Mouse (Mus musculus) midbrain, postnatal 0 days (tissue): Measurements from ENCODE around the gene Hectd4. TPM values are rescaled to one million over a fixed set of nuclear protein-coding genes. Genes with fewer than 3 reads are reported as not detected.
"Not testable (repeated sequence)": the region's sequence is repeated elsewhere in the genome, so short reads cannot be mapped to it uniquely, and the experiment has no call there.

ENCODE experiments used
- ATAC-seq: fragments of 200-750 bp; cut with Nextera tagmentation; 2 replicates; pipeline ENCODE4 v1.8.0; 2017; ENCODE audit warnings: moderate number of reproducible peaks, mild to moderate bottlenecking, moderate TSS enrichment, moderate library complexity; ENCODE audit not compliant: low FRiP score
- DNase-seq: peaks from one replicate; pipeline ENCODE4 v3.0.0-alpha.2; 2015; ENCODE audit warnings: low spot score
- H3K27ac ChIP-seq: fragments of 300-500 bp; sonication (generic); 2 replicates; pipeline ENCODE4 v1.5.1; 2014; ENCODE audit warnings: low read depth, mild to moderate bottlenecking, low read length, mixed read lengths
- H3K27me3 ChIP-seq: fragments of 300-500 bp; sonication (generic); 2 replicates; pipeline ENCODE4 v1.6.1; 2014; ENCODE audit warnings: low read length, control low read depth, mixed read lengths; ENCODE audit not compliant: insufficient read depth
- H3K36me3 ChIP-seq: fragments of 300-500 bp; sonication (generic); 2 replicates; pipeline ENCODE4 v1.6.1; 2014; ENCODE audit warnings: low read length, control low read depth, mixed read lengths; ENCODE audit not compliant: insufficient read depth
- H3K4me1 ChIP-seq: fragments of 300-500 bp; sonication (generic); 2 replicates; pipeline ENCODE4 v1.6.1; 2014; ENCODE audit warnings: mild to moderate bottlenecking, control low read depth, antibody characterized with exemption, low read length, mixed read lengths; ENCODE audit not compliant: insufficient read depth
- H3K4me2 ChIP-seq: fragments of 300-500 bp; sonication (generic); 2 replicates; pipeline ENCODE4 v1.6.1; 2014; ENCODE audit warnings: low read depth, mild to moderate bottlenecking, low read length, mixed read lengths; ENCODE audit not compliant: poor library complexity, severe bottlenecking
- H3K4me3 ChIP-seq: fragments of 300-500 bp; sonication (generic); 2 replicates; pipeline ENCODE4 v1.5.1; 2014; ENCODE audit warnings: low read depth, mild to moderate bottlenecking, low read length, moderate library complexity
- H3K9ac ChIP-seq: fragments of 300-500 bp; sonication (generic); replicated peaks from 2 replicates; pipeline ENCODE4 v1.6.1; 2014; ENCODE audit warnings: mild to moderate bottlenecking, low read length, moderate library complexity, mixed read lengths; ENCODE audit not compliant: poor library complexity, severe bottlenecking
- H3K9me3 ChIP-seq: fragments of 300-500 bp; sonication (generic); 2 replicates; pipeline ENCODE4 v1.6.1; 2016; ENCODE audit warnings: low read length, control low read depth
- CTCF ChIP-seq: IDR thresholded peaks from 2 replicates; pipeline ENCODE4 v1.5.1; 2016; ENCODE audit warnings: antibody characterized with exemption, mild to moderate bottlenecking
- WGBS: fragments of 180-500 bp; shearing (Covaris S2); extraction: QIAGEN DNeasy Blood & Tissue Kit; methylation state at CpG from one replicate; pipeline ENCODE4 v1.1.7; 2014; 5-methylcytosine and 5-hydroxymethylcytosine counted together
- polyA plus RNA-seq: library from polyadenylated mRNA; unstranded; fragments of >200 nt; fragmentation: Nextera tagmentation; extraction: Ambion mirVana; gene quantifications from 2 replicates; pipeline ENCODE4 v1.2.1, GENCODE M21; 2015
- total RNA-seq: library from RNA; depleted of rRNA; stranded (reverse); fragments of >200 nt; gene quantifications from 2 replicates; pipeline ENCODE4 v1.2.3, GENCODE M21; 2014

The Hectd4 gene
- total and polyA plus RNA-seq, 2 experiments from 2014 or later: 17.9 to 141 TPM

DNA sequence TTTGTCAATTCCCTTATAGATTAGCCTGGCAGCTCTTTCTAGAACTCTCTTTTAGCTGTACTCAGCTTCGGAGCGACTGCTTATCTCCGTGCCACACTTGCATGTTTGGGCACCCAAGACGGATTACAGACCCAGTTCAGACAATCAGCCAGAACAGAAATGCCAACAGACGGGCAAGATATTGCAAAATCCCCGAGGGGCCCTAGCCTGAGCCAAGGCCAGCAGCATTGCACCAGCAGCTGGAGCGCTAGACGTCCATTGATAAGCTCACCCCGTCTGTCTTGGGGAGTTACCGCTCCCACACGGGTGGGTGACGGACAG lies 3.9 kb upstream of the Hectd4 start:
- DNase-seq (no peak), ATAC-seq (no peak)
- H3K27me3 ChIP-seq: no peaks in the 10 kb centered on the region
- no peak overlapping the region for H3K4me3 ChIP-seq
- TF ChIP-seq CTCF: no peak
- no peaks in the 10 kb centered on the region for H3K9me3 ChIP-seq
- no peak overlapping the region for H3K4me2 ChIP-seq
- WGBS: 63% methylated on average over 12 of the region's 12 CpGs
- no peak overlapping the region for H3K9ac ChIP-seq
- H3K27ac ChIP-seq: no peak overlapping the region
- peaks cover 3% of the 10 kb centered on the region; the same call in 1 of the 2 replicates for H3K36me3 ChIP-seq
- H3K4me1 ChIP-seq: no peaks in the 10 kb centered on the region

DNA sequence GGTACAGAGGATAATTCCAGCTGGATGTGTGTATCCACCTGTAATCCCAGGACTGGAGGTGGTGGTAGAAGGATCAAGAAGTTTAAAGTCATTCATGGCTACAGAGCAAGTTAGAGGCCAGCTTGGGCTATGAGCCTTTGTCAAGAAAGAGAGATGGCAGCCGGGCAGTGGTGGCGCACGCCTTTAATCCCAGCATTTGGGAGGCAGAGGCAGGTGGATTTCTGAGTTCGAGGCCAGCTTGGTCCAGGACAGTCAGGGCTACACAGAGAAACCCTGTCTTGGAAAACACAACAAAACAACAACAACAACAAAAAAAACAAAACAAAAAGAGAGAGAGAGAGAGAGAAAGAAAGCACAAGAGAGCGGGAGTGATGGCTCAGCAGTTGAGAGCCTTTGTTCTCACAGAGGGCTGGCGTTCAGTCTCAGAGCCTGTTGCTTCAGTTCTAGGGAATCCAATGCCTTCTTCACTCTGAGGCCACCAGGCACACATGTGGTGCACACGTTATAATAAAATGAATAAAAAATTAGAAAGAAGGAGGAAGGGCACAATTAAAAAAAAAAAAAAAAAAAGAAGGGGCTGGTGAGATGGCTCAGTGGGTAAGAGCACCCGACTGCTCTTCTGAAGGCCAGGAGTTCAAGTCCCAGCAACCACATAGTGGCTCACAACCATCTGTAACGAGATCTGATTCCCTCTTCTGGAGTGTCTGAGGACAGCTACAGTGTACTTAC lies 3.3 kb upstream of the Hectd4 start:
- not testable (repeated sequence) for H3K4me1 ChIP-seq, H3K4me2 ChIP-seq, H3K9ac ChIP-seq, H3K4me3 ChIP-seq, H3K27me3 ChIP-seq, DNase-seq, H3K9me3 ChIP-seq, H3K36me3 ChIP-seq, H3K27ac ChIP-seq, ATAC-seq
- 86% methylated on average over 9 of the region's 9 CpGs for WGBS

DNA sequence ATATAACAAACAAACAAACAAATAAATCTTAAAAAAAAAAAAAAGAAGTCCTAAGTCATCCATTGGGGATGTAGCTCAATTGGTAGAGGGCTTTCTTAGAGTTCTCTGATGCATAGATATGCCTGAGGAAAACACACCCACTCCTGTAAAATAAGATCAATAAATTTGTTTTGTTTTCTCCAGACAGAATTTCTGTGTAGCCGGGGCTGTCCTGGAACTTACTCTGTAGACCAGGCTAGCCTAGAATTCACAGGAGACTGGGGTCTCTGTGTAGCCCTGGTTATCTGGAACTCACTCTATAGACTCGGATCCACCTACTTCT lies 2.7 kb upstream of the Hectd4 start:
- no peak overlapping the region for H3K9ac ChIP-seq
- ATAC-seq: no peak
- H3K4me2 ChIP-seq: no peak overlapping the region
- DNase-seq: no peak
- no peak overlapping the region for H3K27ac ChIP-seq
- no peak overlapping the region for H3K4me3 ChIP-seq
- no peak for TF ChIP-seq CTCF
- no peaks in the 10 kb centered on the region for H3K27me3 ChIP-seq
- no peaks in the 10 kb centered on the region for H3K36me3 ChIP-seq
- no peaks in the 10 kb centered on the region for H3K9me3 ChIP-seq
- no peaks in the 10 kb centered on the region for H3K4me1 ChIP-seq
- 88% methylated on average over 2 of the region's 2 CpGs for WGBS

DNA sequence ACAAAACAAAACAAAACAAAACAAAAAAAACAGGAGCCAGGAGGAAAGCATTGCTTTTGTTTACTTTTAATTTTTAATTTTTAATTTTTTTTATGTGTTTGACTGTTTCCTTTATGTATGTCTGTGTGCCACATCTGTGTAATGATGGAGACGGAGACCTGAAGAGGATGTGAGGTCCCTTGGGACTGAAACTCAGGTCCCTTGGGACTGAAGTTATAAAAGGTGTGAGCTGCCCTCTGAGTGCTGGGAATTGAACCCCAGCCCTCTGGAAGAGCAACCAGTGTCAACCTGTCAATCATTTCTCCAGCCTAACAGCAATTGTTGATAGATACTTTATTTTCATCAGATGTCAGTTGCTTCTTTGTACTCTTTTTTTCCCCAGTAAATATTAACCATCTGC lies 829 bp upstream of the Hectd4 start:
- ATAC-seq (no peak), DNase-seq (no peak)
- no peaks in the 10 kb centered on the region for H3K4me1 ChIP-seq
- H3K36me3 ChIP-seq: no peaks in the 10 kb centered on the region
- H3K27ac ChIP-seq: no peak overlapping the region
- no peak for TF ChIP-seq CTCF
- H3K27me3 ChIP-seq: no peaks in the 10 kb centered on the region
- no peak overlapping the region for H3K9ac ChIP-seq
- H3K9me3 ChIP-seq: no peaks in the 10 kb centered on the region
- H3K4me2 ChIP-seq: no peak overlapping the region
- WGBS: 71% methylated on average over 1 of the region's 1 CpGs
- no peak overlapping the region for H3K4me3 ChIP-seq

DNA sequence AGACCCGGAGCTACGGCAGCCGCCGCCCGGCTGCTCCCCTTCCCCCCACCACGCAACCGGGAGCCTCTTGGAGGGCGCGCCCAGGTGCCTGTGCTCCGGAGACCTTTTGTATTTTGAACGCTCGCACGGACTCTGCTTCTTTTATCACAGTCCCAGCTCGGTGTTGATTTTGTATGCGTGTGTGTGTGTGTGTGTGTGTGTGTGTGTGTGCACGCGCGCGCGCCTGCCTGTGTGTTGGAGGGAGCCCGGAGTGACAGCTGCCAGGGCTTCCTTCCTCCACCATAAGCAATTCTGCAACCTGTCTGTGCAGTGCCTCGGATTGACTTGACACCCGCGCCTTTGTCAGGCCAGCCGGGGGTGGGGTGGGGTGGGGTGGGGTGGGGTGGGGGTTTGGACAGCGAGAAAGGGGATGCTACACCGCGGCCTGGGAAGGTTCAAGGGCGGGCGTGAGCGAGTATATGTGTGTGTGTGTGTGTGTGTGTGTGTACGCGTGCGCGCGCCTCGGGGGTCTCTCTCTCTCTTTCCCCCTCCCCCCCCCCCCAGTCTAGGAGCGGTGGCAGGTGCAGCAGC lies 798 bp downstream of the Hectd4 start:
- Histone ChIP-seq H3K4me3 (peak overlapping the region; percentile 94), H3K4me1 (no peaks in the 10 kb centered on the region), H3K36me3 (no peaks in the 10 kb centered on the region), H3K27ac (peak overlapping the region; percentile 96), H3K9me3 (no peaks in the 10 kb centered on the region), H3K4me2 (peak overlapping the region; percentile 75), H3K27me3 (no peaks in the 10 kb centered on the region), H3K9ac (peak overlapping the region; percentile 98)
- ATAC-seq (peak; percentile 57; the same call in 1 of the 2 replicates), DNase-seq (peak; percentile 54)
- TF ChIP-seq CTCF: no peak
- 0% methylated on average over 25 of the region's 38 CpGs for WGBS

DNA sequence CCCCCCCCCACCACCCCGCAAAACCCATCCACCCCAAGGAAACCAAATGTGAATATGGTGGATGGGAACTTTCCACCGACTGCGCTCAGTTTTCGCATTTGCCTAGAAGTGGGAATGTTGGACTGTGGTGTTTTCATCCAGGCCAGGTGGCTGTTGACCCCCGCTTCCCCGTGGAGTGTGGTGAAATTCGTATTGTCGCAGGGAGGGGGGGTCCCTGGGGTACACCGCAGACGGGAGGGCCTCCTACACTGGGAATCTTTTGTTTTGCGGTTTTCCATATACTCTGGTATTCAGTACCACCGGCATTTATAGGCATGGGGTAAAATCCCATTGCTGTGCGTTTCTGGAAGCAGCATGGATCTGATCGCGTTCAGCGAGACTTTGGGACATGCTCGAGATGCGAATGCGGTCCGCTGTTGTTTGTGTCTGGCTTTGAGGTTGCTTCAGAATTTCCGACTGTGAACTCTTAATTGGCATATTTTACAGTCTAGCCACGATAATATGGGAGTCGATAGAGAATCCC lies 1.4 kb downstream of the Hectd4 start:
- Histone ChIP-seq H3K27ac (peak overlapping the region; percentile 96), H3K4me3 (peak overlapping the region; percentile 94), H3K27me3 (no peaks in the 10 kb centered on the region), H3K4me1 (no peaks in the 10 kb centered on the region), H3K9me3 (no peaks in the 10 kb centered on the region), H3K36me3 (no peaks in the 10 kb centered on the region), H3K4me2 (peak overlapping the region; percentile 75), H3K9ac (peak overlapping the region; percentile 98)
- 4% methylated on average over 23 of the region's 23 CpGs for WGBS
- no peak for DNase-seq
- 0 out of 2 replicates have a peak, but pooled peaks have one; percentile 6 for ATAC-seq
- TF ChIP-seq CTCF: no peak

DNA sequence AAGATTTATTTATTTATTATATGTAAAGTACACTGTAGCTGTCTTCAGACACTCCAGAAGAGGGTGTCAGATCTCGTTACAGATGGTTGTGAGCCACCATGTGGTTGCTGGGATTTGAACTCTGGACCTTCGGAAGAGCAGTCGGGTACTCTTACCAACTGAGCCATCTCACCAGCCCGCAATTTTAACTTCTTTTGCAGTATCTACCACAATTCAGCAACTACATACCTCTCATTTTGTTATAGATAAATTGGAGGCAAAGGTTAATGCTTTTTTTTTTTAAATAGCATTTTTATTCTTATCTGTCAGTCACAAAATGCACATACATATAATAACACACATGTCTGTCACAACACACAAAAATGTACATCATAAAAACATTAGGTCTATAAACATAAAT lies 4.0 kb downstream of the Hectd4 start:
- H3K4me2 ChIP-seq, DNase-seq, H3K9ac ChIP-seq, H3K36me3 ChIP-seq, H3K9me3 ChIP-seq, H3K4me3 ChIP-seq, H3K4me1 ChIP-seq, H3K27me3 ChIP-seq, ATAC-seq, H3K27ac ChIP-seq: not testable (repeated sequence)
- 83% methylated on average over 4 of the region's 4 CpGs for WGBS
